Mouse (Mus musculus) c-Kit-positive CD71-negative TER-119-negative erythroid progenitor cells, embryonic 14.5 days (primary cell): Measurements from ENCODE around the gene Oxsr1.
"Not testable (repeated sequence)": the region's sequence is repeated elsewhere in the genome, so short reads cannot be mapped to it uniquely, and the experiment has no call there.

ENCODE experiments used
- DNase-seq: peaks from one replicate; pipeline ENCODE4 v3.0.0-alpha.2; 2013; ENCODE audit warnings: low read depth

Gene Oxsr1

DNA sequence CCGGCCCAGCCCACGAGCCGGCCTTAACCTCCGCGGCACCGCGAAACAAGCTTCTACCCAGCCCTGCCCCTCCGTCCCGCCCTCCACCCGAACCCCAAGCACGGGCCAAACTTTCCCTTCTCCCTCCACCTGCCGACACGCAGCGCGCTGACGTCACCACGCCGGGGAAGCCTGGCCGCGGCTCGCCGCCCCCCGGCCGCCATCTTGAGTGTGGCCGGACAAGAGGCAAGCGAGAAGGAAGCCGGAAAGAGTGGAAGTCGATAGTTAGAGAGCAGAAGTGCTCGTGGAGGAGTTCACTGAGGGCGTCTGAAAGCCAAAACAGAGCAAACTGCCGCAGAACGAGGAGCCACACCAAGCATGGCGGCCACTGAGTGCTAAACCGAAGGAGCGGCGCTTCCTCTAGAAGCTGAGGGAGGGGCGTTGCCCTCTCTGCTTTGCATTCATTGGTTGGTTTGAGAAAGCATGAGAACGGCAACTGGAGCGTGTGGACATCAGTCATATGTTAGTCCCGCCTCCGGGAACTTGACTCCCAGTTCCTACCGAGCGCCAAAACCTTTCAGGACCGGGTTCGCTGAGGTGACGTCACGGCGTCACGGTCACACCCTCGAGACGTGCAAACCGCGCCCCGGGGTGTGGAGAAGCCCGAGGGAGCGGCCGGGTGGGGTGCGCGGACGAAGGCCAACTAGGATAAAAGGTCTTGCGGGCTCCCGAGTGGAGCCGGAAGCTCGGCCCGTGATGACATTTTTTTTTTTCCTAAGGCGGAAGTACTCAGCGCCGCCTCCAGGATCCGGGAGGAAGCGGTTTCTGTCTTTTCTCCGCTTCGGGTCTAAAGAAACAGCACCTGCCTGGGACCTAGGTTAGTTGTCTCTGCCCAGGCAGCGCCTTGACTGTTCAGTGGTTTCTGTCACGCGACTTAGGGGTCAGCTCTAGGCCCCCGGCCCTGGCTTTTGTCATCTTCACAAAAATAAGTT lies at the start of gene Oxsr1:
Gene Oxsr1 (minus strand): TSS at position 139 of the 971 bp plus-strand sequence.
- peak; percentile 99 for DNase-seq

DNA sequence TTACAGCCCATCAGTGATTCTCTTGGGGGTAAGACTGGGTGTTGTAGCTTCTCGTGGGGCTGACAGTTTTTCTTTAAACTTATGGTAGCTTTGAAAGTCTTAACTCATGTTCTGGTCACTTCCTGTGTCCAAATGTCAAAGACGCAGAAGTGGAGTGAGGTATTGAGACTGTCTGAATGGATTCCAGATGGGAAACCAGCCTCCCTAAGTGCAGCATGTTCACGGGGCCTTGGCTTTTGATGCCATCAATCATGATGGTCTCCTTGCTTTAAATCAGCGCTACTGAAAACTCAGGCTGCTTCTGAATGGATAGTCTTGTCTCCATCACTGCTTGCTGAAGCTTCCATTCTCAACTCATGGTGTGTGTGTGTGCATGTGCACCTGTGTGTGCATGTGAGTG lies 49.0 kb upstream of the Oxsr1 start:
- no peak for DNase-seq

DNA sequence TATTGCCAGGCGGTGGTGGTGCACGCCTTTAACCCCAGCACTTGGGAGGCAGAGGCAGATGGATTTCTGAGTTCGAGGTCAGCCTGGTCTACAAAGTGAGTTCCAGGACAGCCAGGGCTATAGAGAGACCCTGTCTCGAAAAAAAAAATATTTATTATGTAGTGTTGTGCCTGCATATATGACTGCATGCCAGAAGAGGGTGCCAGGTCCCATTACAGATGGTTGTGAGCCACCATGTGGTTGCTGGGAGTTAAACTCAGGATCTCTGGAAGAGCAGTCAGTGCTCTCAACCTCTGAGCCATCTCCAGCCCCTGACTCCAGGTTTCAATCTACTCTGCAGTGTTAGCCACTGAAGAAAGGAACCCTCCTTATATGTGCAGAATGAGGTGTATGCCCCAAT lies 48.5 kb upstream of the Oxsr1 start:
- not testable (repeated sequence) for DNase-seq

DNA sequence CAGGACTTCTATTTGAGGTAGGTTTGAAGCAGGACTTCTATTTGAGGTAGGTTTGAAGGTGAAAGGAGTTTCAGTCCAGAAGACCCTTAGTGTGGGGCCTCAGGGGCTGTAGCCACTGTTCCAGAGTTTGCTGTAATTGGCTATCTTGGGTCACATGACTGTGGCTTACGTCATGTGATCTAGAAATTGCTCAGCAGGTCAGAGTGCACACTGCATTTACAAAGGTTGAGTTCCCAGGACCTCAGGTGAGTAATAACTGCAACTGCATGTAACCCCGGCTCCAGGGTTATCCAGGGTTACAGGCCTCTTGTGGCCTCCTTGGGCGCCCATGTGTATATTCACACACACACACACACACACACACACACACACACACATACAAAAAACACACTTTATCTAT lies 46.1 kb upstream of the Oxsr1 start:
- DNase-seq, result no peak

DNA sequence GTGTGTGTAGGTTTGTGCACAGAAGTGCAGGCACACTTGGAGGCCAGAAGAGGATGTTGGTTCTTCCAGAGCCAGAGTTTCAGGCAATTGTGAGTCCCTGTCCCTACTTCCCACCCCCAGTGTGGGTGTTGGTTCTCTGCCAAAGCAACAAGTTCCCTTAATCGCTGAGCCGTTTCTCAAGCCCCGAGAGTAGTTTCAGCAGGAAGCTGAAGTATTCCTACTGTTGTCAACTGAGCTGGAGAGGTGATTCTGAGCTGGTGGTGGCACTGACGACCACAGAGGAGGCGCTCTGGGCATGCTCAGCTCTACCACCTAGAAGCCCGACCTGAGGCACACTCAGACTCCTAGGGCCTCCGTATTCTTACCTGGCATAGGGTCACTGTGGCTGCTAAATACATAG lies 43.1 kb upstream of the Oxsr1 start, which contains the start of gene Slc22a14:
Gene Slc22a14 (minus strand): TSS at position 270 of the 400 bp plus-strand sequence.
- DNase-seq, result no peak

DNA sequence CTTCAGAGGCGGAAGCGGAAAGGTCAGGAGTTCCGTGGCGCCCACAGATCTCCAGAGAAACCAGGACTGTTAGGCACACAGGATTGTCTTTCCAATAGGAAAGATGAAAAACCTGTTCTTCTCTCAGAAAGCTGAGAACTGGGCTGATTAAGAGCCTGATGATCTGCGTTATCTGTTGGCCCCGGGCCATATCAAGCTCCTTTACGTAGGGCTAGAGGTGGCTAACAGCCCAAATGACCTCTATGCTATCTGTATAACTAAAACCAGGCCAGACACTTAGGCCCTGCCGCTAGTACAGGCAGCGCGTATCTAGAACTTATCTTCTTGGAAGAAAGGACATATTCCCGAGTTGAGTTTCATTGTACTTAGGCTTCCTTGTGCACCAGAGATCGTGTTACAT lies 41.0 kb upstream of the Oxsr1 start:
- no peak for DNase-seq

DNA sequence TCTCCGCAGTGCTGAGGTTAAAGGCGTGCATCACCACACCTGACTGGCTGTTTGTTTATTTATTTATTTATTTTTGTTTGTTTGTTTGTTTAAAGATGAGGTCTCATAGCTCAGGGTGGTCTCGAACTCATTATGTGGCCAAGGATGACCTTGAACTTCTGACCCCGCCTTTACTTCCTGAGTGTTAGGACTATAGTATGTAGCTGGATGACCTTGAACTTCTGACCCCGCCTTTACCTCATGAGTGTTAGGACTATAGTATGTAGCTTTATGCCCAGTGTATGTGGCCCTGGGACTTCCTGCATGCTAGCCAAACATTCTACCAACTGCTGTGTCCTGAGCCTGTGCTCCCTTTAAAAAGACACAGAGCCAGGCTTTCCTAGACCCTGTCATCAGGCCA lies 39.2 kb upstream of the Oxsr1 start:
- no peak for DNase-seq

DNA sequence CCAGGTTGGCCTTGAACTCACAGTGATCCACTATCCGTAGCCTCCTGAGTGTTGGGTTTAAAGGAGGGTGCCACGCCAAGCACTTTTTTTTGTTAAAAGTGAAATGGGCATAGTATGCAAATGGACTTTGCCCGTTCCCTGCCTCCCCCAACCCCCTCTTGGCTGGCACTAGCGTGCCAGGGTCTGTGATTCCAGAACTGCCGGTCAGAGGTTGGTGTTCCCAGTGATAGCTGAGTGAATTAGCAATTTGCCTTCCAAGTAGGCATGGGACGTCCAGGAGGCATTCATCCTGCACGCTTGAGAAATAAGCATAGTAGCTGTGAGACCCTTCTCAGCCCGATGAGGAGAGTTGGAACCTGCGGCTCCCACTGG lies 35.8 kb upstream of the Oxsr1 start:
- DNase-seq, result no peak

DNA sequence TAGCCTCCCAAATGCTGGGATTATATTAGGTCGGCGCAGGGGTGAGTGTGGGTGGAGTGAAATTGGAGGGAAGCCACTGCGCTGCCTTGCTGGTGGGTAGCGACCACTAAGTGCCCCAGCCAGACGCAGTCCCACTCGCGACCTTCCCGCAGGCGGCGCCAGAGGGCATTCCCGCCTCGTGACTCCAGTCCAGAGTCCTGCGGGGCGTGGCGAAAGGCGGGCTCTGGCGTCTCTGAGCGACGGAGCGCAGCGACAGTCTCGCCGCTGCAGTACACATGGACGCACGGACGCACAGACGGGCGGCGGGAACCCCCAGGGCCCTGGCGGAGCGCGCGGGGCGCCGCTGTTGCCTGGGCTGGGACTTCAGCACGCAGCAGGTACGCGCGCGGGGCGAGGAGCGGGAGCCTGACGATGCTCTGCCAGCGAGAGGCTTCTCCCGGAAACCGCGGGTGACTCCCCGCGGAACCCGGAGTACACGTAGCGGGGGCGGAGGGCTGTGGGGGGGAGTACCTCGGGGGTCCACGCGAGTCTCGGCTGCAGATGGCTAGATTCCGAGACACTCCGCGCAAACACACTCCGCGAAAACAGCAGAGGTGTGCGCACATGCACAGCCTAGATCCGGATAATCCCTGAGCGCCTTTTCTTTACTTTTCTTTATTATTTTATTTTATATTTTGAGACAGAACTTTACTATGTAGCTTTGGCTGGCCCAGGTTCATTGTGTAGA lies 35.3 kb upstream of the Oxsr1 start, which contains the start of gene Xylb:
Gene Xylb (plus strand): TSS at position 51 of the 727 bp plus-strand sequence.
- DNase-seq, result peak; percentile 83

DNA sequence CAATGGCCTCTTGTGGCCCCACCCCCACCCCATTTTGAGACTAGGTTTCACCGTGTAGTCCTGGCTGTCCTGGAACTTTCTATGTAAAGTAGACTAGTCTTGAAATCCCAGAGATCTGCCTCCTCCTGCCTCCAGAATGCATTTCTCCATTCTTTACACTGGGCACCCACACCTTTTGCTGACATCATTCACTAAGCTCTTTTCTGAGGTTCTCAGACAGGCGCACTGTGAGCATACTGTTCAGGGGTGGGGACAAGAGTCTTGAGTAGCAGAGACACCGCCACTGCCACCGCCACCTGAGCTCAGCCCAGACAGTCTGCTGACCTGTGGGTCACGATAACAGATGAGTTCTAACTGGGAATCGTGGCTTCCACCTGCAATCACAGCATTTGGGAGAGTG lies 33.7 kb upstream of the Oxsr1 start:
- no peak for DNase-seq

DNA sequence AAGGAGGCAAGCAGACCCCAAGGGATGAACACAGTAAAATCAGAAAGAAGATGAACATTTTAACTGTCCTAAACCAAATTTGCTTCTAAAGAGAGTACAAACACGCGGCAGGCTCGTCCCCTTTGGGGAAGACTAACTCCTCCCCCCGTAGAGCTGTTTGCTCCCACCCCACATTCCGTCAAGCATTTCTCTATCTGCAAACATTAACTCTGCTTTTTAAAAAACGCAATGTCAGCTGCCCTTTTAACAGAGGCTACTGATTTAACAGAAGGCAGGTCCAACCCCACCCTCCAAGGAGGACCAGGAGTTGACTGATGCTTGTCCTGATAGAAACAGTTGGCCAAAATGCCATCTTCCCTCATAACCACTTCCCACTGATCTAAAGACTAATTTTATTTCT lies 31.7 kb upstream of the Oxsr1 start:
- DNase-seq, result no peak

DNA sequence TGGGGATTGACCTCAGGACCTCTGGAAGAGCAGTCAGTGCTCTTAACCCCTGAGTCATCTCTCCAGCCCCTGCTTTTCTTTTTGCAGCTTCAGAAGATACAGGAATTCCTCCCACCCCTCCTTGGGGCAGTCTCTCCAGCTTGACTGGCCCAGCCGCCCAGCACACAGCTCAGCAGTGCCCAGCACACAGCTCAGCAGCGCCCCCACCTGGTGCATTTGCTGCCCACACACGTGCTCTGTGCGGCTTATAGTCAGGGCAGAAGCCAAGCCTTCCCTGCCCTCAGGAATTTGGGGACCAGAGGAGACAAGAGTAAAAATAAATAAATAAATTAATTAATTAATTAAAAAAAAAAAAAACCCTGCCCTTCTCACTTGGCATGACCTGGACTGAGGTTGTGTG lies 29.8 kb upstream of the Oxsr1 start:
- peak; percentile 56 for DNase-seq

DNA sequence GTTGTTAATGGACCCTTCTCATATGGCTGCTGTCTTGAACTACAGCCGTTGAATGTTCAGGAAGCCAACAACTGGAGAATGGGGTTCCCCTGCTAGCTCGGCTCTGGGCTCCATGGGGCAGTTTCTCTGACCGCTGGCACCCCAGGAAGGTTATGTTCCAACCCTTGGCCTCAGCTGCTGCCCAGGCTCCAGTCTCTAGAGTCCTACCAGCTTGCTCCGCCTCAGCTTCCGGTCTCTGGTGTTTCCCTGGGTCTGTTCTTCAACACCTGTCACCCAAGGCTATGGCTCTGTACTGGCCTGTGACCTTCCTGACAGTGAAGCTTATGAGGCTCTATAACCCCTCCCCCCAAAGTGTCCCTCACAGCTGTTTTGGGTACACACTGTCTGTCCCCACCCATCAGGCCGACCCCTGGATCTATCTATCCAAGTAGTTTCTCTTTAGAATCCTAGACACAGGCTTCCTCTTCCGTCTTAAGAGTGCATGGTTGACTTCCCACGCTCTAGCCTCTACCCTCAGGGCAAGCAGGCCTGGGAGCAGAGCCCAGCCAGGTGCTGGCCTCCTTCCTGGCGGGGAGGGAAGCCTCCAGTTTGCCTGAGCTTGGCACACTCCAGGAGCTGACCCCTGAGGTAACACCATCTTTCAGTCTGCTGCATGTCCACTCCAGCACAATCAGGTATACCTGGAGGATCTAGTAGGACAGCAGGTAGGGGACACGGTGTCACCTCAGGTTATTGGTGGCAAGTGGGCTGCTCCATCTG lies 28.9 kb upstream of the Oxsr1 start:
- no peak for DNase-seq

DNA sequence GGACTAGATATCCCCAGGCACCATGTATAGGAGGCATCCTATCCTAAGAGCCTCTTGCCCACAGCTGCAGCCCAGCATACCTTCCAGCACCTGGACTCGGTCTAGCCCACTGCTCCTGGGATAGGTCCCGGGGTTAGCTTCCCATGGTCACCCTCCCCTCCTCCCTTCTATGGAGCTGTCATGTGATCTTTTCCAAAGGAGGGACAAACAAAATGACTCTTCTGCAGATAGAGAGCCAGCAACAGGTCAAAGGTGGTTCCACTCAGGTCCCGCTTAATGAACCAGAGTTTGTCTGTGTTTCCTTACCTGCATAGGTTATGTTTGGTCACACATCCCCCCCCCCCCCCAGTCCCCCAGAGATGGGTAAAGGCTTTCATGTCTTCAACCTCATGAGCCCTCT lies 28.3 kb upstream of the Oxsr1 start:
- no peak for DNase-seq

DNA sequence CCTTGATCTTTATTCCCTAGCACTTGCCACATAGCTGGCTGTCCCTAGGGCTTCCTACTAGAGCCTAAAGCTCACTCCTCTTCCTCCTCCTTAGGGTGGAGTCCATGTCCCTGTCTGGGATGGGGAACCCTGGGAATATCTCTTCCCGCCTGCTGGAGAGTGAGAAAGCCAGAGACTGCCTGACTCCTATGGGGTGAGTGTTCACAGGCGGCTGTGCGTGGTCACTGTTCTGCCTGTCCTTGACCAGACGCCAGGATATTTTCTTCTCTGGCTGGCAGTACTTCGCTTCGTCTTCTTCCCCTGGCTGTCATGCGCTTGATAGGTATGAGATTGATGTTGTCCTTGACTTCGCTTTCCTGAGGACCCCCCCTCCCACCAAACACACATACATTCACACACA lies 24.1 kb upstream of the Oxsr1 start:
- no peak for DNase-seq

DNA sequence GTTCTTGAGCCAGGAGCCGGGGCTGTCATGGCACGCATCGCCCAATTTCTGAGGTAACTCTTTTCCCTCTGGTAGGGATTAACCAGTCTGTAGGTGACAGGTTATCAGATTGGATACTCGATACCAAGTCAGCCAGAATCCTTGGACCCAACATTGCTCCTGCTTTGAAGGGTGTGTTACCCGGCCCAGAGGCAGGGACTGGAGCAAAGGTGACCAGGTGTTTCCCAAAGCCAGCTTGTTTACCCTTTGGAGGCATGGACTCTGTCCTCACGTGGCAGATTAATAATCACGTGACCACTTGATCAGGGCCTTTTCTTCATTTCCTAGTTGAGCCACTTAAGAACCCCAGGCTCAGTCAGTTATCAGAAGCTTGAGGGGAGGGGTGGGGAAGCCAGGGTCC lies 20.5 kb upstream of the Oxsr1 start:
- DNase-seq, result no peak

DNA sequence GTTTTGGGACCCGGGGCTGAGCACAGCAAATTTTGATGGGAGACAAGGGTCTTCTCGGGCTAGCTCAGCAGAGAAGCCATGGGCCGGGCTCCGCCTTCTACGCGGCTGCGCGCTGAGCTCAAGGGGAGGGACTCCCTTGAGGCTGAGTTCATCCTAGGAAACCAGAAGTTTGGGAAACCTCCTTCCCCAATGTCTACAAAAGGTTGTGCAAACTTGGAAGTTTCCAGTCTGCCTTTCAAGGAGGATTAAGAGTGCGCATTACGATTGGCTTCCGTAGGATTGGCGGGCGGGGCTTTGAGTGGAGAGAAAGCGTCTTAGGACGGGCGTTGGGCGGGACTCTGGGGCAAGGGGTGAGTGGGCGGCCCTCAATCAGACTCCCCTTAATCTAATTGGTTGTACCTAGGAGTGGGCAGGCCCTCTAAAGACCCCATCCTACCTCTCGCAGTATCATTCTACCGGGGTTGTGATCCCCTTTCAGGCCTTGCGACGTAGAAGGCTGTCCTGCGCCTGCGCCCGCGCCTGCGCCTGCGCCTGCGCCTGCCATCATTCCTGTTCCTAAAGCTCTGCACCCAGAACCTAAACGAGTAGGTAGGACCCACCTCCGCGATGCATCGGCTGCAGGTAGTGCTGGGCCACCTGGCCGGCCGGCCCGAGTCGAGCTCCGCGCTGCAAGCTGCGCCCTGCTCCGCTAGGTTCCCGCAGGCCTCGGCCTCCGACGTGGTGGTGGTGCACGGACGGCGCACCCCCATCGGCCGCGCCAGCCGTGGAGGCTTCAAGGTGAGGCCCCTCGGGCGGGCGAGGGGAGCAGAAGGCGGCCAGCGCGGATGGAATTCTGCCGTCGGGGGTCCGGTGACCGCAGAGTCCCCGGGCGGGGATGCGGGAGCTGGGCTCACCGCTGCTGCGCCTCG lies 18.9 kb upstream of the Oxsr1 start, which contains the start of gene Myd88:
Gene Myd88 (minus strand): TSS at position 503 of the 908 bp plus-strand sequence.
- peak; percentile 91 for DNase-seq

DNA sequence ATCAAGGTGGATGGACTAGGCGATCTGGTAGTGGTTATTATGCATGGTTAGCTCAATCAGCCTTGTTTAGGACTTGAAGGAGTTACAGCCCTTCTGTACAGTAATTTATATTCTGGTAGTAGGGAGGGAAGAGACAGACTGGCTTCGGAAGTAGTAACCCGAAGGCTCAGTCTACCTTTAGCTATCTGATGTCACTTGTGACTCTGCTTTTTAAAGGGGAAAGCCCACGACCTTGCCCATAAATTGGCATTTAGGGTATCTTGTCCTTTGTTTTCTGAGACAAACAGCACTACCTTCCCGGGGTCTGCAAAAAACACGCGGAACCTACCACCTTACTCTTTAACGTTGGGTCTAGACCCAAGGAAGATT lies 18.0 kb upstream of the Oxsr1 start:
- DNase-seq, result no peak

DNA sequence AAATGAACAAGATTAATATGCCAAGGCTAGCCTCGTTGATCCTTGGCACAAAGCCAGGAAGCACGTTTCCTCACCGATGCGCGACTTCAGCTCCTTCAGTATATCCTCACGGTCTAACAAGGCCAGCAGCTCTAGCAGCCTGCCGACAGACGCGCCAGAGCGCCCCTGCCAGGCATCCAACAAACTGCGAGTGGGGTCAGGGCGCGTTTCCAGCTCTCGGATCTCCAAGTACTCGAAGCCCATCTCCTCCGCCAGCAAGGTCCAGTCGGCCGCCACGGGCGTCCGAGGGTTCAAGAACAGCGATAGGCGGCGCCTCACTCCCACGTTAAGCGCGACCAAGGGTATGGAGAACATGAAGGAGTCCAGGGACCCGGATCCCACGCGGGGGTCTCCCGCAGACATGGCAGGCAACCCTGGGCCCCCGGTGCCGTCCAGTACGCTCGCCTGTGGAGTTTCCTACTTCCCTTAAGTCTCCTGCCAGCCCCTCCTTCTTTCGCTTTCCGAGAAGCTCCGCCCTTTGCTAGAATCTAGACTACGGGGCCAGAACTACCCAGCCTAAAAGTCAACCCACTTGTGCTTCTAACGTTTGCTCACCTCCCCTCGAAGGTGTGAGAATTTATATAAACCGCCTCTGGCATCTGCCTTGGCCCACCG lies 17.5 kb upstream of the Oxsr1 start, which contains the start of gene Acaa1a:
Gene Acaa1a (plus strand): TSS at position 119 of the 654 bp plus-strand sequence.
- peak; percentile 68 for DNase-seq

DNA sequence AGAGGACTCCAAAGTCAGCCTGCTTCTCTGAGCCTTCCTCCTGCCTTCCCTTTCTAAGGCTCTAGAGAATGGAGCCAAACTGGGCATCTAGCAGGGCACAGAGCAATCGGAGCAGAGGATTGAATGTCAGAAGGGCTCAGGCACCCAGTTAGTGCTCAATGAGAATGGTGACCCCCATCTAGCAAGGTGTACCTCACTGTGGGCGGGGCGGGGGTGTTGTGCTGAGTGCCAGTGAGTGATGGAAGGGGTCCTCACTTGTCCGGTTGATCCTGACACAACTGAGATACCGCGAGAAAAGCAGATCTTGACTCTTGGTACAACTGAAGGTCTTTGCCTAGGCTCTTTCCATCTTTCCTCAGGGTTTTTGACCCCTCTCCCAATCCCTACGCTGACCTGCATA lies 16.9 kb upstream of the Oxsr1 start:
- DNase-seq, result no peak

DNA sequence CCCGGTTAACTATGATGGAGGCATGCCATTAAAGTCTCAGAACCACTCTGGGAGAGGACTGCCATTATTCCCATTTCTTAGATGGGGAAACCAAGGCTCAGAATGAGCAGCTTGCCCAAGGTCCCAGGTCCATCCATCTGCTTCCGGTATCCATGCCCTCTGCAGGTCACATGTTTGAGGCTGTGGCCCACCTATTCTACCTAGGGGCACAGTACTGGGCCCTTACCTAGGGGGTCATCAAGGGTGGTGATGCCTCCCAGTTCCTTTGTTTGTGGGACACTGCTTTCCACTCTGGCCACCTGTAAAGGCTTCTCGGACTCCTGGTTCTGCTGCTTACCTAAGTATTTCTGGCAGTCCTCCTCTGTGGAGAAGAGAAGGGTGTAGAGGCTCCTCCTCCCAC lies 16.1 kb upstream of the Oxsr1 start:
- DNase-seq, result no peak
